Mouse (Mus musculus): ENCODE measurements at regions not wholly inside any gene's neighbourhood (a gene's known extent, or its start where the extent isn't known, plus 50 kb on each side); places are given as distances from the start of the nearest gene placed in this dataset.

- DNase-seq (ENCODE audit: low read depth, low spot score) = peak; percentile 47
These were observed 74.6 kb upstream of the Fermt1 start for GRCm38 (mm10) chr2:133020173-133020837.

DNA sequence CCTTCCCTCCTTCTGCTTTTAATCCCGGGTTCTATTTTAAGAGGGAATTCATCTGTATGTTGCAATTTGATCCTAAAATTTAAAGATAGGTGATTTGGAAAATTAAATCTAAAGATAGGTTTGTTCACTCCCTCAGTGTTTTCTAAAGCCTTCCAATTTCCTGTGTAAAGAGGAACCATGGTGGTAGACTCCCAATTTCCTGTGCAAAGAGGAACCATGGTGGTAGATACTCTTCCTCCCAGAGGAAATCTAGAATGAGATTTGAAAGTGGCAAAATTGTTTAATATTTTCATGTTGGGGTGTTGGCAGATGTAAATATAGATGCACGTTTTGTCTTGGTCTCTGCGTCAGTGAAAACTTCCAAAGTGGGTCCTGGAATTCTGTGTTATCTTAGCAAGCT is 75.5 kb upstream of the Fermt1 start:
- no peak for DNase-seq (ENCODE audit: low read depth, low spot score)

- no peak for DNase-seq (ENCODE audit: low read depth, low spot score)
These were observed 81.3 kb upstream of the Fermt1 start for GRCm38 (mm10) chr2:133027038-133027437.

GRCm38 (mm10) chr2:133035421-133035820 is 89.7 kb upstream of the Fermt1 start:
- DNase-seq (ENCODE audit: low read depth, low spot score) = no peak

DNA sequence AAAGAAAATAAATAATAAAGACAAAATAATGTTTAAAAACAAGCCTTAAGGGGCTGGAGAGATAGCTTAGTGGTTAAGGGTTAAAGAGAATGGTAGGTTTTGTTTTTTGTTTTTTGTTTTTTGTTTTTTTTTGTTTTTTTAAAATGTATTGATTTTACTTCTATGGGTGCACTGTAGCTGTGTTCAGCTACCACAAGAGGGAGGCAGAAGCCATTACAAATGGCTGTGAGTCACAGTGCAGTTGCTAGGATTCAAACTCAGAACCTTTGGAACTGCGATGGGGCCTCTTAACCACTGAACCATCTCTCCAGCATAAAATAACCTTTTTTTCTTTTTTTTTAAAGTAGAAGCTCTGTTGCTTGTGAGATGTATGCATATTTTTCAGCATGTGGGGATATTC is 95.0 kb upstream of the Fermt1 start:
- DNase-seq (ENCODE audit: low read depth, low spot score) = no peak

GRCm38 (mm10) chr2:133077698-133078356 is 132.1 kb upstream of the Fermt1 start:
- no peak for DNase-seq (ENCODE audit: low read depth, low spot score)

GRCm38 (mm10) chr2:133090976-133091375 is 145.3 kb upstream of the Fermt1 start:
- no peak for DNase-seq (ENCODE audit: low read depth, low spot score)

DNA sequence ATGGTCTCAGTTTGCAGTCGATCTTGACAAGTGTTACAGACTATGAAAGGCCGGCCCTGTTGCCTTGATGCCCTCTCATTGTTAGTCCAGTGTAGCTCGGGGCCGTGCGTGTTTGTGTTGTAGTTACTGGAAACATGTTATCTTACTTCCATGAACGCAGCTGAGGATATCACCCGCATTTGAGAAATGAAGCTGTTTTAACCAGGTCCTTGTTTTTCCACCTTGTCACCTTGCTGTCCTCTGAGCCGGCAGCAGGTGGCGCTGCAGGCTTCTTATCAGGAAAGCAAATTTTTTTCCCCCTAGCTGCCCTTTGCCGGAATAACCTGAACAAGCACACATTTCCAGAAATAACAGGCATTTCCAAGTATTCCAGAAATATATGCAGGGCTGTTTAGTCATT is 167.9 kb upstream of the Fermt1 start:
- DNase-seq (ENCODE audit: low read depth, low spot score) = peak; percentile 9

GRCm38 (mm10) chr2:133118651-133119050 is 172.9 kb upstream of the Fermt1 start:
- DNase-seq (ENCODE audit: low read depth, low spot score) = no peak

DNA sequence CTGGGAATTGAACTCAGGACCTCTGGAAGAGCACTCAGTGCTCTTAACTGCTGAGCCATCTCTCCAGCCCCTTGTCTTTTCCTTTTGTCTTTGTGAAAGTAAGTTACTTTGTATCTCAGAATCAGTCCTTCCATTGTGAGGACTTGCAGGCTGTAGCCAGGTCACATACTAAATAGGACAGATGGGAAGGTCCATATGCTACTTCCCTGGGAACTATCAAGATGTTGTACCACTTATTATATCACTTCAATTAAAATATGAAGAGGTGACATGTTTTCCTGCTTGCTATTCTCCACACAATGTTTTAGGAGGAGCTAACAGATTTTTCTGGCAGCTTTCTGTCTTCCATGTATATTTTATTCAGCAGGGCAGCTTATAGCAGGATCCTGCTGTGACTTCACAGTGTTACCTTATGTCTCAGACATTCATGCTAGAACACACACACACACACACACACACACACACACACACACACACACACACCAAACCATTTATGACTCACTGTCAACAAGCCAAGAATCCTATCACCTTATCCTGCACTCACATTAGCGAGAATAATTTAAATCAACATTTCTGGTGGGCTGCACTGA is 179.6 kb upstream of the Fermt1 start:
- DNase-seq (ENCODE audit: low read depth, low spot score) = no peak

GRCm38 (mm10) chr2:133134878-133135277 is 189.2 kb upstream of the Fermt1 start:
- no peak for DNase-seq (ENCODE audit: low read depth, low spot score)

GRCm38 (mm10) chr2:133138877-133139276 is 193.2 kb upstream of the Fermt1 start:
- no peak for DNase-seq (ENCODE audit: low read depth, low spot score)

GRCm38 (mm10) chr2:133141341-133142035 is 195.8 kb upstream of the Fermt1 start:
- no peak for DNase-seq (ENCODE audit: low read depth, low spot score)

DNA sequence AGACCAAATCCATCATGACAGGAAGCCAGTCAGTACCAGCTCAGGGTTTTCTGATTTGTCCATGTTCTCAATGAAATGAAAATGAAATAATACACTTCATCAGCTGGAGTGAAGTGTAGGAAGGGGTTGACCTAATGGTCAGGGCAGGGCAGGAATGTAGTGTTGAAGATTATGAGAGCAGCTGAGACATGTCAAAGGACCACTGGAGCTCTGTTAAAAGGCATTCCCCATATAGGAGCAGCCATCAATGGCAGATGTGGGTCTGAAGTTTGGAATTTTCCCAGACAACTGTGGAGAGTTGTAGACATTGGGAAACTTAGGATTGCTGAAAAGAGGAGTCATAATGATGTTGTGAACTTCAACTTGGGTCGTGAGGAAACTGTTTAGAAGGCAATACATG is 206.8 kb upstream of the Fermt1 start:
- DNase-seq (ENCODE audit: low read depth, low spot score) = no peak

DNA sequence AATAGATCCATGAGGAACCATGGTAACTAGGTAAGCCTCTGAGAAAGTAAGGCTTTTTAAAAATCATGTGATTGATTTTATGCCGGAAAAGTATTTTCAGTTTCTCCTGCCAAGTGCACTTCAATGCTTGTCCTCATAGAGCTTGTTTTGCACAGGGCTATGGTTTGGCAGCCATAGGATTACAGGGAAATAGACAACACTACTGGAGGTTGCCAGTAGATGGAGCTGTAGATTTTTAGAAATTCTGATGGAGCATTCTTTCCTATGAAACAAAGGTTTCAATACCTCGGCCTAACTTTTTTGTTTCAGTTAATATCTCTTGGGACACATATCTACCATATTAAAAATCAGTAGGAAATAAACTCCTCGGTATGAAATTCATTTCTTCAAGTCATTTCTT is 210.8 kb upstream of the Fermt1 start:
- no peak for DNase-seq (ENCODE audit: low read depth, low spot score)

- no peak for DNase-seq (ENCODE audit: low read depth, low spot score)
These were observed 212.5 kb upstream of the Fermt1 start for GRCm38 (mm10) chr2:133158206-133158605.

- no peak for DNase-seq (ENCODE audit: low read depth, low spot score)
These were observed 213.7 kb upstream of the Fermt1 start for GRCm38 (mm10) chr2:133159398-133159797.

DNA sequence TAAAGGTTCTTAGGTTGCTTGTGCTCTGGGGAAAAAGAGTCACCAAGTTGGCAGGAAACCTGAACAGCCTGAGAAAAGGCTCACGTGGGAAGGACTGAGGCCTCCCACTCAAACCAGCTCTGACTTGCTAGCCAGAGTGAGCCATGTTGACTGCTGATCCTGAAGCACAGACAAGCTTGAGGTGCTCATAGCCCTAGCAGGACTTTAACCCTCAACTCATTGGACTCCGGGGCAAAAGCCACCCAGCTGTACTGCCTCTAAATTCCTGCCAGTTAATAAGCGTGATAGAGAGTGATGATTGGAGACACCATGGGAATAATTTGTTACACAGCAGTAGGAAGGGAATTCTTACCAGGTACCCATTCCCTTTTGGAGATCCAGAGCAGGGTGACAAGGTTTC is 230.7 kb upstream of the Fermt1 start:
- no peak for DNase-seq (ENCODE audit: low read depth, low spot score)

DNA sequence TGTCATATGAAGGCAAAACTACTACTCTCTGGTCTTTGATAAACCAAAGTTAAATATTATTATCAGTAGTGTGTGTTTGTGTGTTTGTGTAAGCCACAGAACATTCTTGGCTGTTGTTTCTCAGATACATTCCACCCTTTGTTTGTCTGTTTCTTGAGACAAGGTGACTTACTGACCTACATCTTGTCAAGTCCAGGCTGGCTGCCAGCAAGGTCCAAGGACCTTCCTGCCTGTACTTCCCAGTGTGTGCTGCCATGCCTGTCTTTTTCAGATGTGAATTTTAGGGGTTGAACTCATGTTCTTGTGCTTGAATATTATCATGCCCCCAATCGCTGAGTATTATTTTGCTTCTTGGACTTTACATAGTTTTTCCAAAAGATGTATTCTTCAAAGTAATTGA is 235.5 kb upstream of the Fermt1 start:
- no peak for DNase-seq (ENCODE audit: low read depth, low spot score)

DNA sequence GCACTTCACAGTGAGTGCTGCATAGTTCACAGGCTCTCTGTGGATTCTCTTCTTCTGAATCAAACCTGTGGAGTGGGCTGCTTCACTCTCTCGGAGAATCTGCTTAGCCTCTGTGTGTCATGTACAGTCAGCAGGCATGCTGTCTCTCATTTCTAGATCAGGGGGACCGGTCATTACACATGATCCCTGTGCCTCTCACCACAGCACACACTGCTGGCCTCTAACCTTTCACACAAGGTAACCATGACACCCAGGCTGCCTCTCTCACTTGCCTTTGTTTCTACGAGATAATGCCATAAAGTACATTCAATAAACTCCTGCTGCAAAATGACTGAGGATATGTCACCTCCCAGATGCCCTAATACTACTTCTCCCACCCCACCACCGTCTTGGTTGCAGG is 237.2 kb upstream of the Fermt1 start:
- DNase-seq (ENCODE audit: low read depth, low spot score) = no peak

DNA sequence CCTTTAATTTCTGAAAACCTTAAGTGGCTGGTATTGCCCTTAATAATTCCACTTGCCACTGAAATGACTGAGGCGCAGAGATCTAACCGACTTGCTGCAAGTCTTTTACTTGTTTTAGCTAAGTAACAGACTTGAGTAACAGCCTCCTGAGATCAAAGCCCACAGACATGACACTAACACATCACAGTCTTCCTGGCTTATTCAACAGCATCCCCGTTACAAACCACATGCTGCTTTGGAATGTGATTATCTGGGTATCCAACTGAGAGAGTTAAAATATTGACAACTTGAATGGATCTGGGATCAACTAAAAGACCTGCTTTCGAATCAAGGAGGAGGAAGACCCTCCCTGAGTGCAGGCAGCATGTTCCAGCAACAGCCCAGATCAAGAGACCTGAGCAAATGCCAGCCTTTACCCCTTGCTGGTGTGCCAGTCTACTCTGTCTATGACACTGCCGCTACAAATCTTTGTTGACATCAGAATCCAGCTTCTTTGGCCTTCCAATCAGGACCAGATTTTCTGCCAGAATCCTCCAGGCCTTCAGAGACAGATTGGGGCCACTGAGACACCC is 258.7 kb upstream of the Fermt1 start:
- DNase-seq (ENCODE audit: low read depth, low spot score) = no peak

DNA sequence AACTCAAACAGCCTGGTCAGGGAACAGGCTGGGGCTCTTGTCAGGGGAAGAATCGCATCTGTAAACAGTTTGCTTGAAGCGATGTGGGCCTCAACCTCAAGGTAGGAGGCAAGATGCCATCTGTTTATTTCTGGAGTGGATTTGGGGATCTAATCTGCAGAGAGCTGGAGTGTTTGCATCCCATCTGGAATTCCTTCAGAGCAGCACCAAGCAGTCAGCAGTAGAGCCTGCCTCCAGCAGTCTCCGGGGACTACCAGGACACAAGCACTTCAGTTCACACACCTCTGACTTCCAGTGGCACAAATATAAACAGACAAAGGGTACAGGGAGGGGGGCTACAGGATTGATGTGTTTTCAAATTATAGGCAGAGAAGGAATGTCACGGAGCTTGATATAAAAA is 262.8 kb upstream of the Fermt1 start:
- DNase-seq (ENCODE audit: low read depth, low spot score) = no peak
